Mouse (Mus musculus): Measurements from ENCODE around the gene Wwc1. TPM values are rescaled to one million over a fixed set of nuclear protein-coding genes. Genes with fewer than 3 reads are reported as not detected.

Wwc1 gene
- polyA plus RNA-seq, 1 experiment: 28.5 TPM

GRCm38 (mm10) chr11:35951727-35952065, 28.6 kb downstream of the Wwc1 start:
- Histone ChIP-seq H3K4me1 (ENCODE audit: control insufficient read depth, insufficient read depth, low read length) (0 out of 2 replicates have a peak, but pooled peaks cover 5% of the 10 kb centered on the region), H3K27me3 (ENCODE audit: control insufficient read depth, insufficient read depth, low read length) (no peaks in the 10 kb centered on the region), H3K4me3 (replicated peaks; ENCODE audit: insufficient read depth, low read depth, low read length) (no peak overlapping the region), H3K27ac (ENCODE audit: insufficient read depth, low read length) (no peak overlapping the region)
- WGBS: 78% methylated on average over 4 of the region's 4 CpGs
- TF ChIP-seq POLR2A (IDR thresholded peaks at IDR 0.05; ENCODE audit: borderline replicate concordance, insufficient read depth, low read length) (no peak), CTCF (IDR thresholded peaks at IDR 0.05; ENCODE audit: borderline replicate concordance, insufficient read depth, low read depth, low read length) (no peak)
- DNase-seq: no peak

GRCm38 (mm10) chr11:35951058-35951726, 29.1 kb downstream of the Wwc1 start:
- 84% methylated on average over 15 of the region's 15 CpGs for WGBS
- no peak overlapping the region for H3K4me3 ChIP-seq (replicated peaks; ENCODE audit: insufficient read depth, low read depth, low read length)
- TF ChIP-seq CTCF (IDR thresholded peaks at IDR 0.05; ENCODE audit: borderline replicate concordance, insufficient read depth, low read depth, low read length) (no peak), POLR2A (IDR thresholded peaks at IDR 0.05; ENCODE audit: borderline replicate concordance, insufficient read depth, low read length) (no peak)

DNA sequence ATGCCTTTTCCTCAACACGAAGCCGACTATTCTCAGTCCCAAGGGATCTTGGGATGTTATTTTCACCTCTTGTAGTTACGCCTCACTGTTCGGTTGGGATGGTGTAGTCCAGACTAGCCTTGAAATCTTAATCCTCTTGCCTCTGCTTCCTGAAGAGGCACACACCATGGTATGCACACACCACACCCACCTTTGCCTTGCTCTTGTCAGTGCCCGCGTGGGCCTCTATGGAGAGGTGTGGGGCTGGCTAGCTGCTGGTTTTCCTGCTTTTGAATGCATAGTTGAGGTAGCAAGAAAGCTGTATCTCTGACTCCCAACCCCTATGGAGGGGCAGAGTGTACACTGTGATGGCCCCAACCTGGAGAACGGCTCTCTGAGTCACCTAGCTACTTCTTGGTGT, 29.9 kb downstream of the Wwc1 start:
- DNase-seq: no peak
- 84% methylated on average over 7 of the region's 7 CpGs for WGBS
- no peak for TF ChIP-seq POLR2A (IDR thresholded peaks at IDR 0.05; ENCODE audit: borderline replicate concordance, insufficient read depth, low read length)
- Histone ChIP-seq H3K4me3 (replicated peaks; ENCODE audit: insufficient read depth, low read depth, low read length) (no peak overlapping the region), H3K27ac (ENCODE audit: insufficient read depth, low read length) (no peak overlapping the region), H3K4me1 (ENCODE audit: control insufficient read depth, insufficient read depth, low read length) (0 out of 2 replicates have a peak, but pooled peaks cover 5% of the 10 kb centered on the region), H3K27me3 (ENCODE audit: control insufficient read depth, insufficient read depth, low read length) (no peaks in the 10 kb centered on the region)

More at GRCm38 (mm10) chr11:35951058-35951726, 29.1 kb downstream of the Wwc1 start:
- Histone ChIP-seq H3K27ac (ENCODE audit: insufficient read depth, low read length) (no peak overlapping the region), H3K4me1 (ENCODE audit: control insufficient read depth, insufficient read depth, low read length) (0 out of 2 replicates have a peak, but pooled peaks cover 5% of the 10 kb centered on the region), H3K27me3 (ENCODE audit: control insufficient read depth, insufficient read depth, low read length) (no peaks in the 10 kb centered on the region)
- DNase-seq: no peak

- Histone ChIP-seq H3K27me3 (ENCODE audit: control insufficient read depth, insufficient read depth, low read length) (no peaks in the 10 kb centered on the region), H3K4me3 (replicated peaks; ENCODE audit: insufficient read depth, low read depth, low read length) (no peak overlapping the region), H3K4me1 (ENCODE audit: control insufficient read depth, insufficient read depth, low read length) (0 out of 2 replicates have a peak, but pooled peaks cover 5% of the 10 kb centered on the region), H3K27ac (ENCODE audit: insufficient read depth, low read length) (no peak overlapping the region)
- no peak for TF ChIP-seq CTCF (IDR thresholded peaks at IDR 0.05; ENCODE audit: borderline replicate concordance, insufficient read depth, low read depth, low read length)
- no peak for TF ChIP-seq POLR2A (IDR thresholded peaks at IDR 0.05; ENCODE audit: borderline replicate concordance, insufficient read depth, low read length)
- 74% methylated on average over 3 of the region's 3 CpGs for WGBS
- no peak for DNase-seq
These were observed 30.3 kb downstream of the Wwc1 start for GRCm38 (mm10) chr11:35950011-35950410.

DNA sequence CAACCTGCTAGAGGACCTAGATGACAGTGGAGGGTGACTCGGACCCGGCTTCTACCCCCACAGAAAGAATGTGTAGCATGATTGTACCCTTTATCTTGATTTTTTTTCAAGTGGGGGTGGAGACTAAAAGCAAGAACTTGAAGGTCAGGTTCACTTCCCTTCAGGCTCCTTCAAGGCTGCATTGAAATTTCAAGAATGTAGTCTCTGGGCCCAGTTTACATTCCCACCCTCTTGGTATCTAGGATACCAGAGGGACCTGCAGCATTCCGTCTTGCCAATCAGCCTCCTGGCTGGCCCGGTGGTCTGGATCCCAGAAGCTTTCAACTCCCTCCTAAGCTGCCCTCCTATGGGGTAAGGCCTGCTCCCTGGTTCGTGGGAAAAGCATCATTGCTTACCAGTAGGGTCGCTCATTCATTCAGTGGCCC, 31.9 kb downstream of the Wwc1 start:
- Histone ChIP-seq H3K27me3 (ENCODE audit: control insufficient read depth, insufficient read depth, low read length) (no peaks in the 10 kb centered on the region), H3K4me1 (ENCODE audit: control insufficient read depth, insufficient read depth, low read length) (0 out of 2 replicates have a peak, but pooled peaks cover 5% of the 10 kb centered on the region), H3K27ac (ENCODE audit: insufficient read depth, low read length) (no peak overlapping the region), H3K4me3 (replicated peaks; ENCODE audit: insufficient read depth, low read depth, low read length) (no peak overlapping the region)
- no peak for TF ChIP-seq CTCF (IDR thresholded peaks at IDR 0.05; ENCODE audit: borderline replicate concordance, insufficient read depth, low read depth, low read length)
- TF ChIP-seq POLR2A (IDR thresholded peaks at IDR 0.05; ENCODE audit: borderline replicate concordance, insufficient read depth, low read length): no peak
- DNase-seq: no peak
- WGBS: 48% methylated on average over 6 of the region's 6 CpGs

GRCm38 (mm10) chr11:35947944-35948343, 32.4 kb downstream of the Wwc1 start:
- 0 out of 2 replicates have a peak, but pooled peaks cover 4% of the 10 kb centered on the region for H3K4me1 ChIP-seq (ENCODE audit: control insufficient read depth, insufficient read depth, low read length)
- no peak overlapping the region for H3K27ac ChIP-seq (ENCODE audit: insufficient read depth, low read length)
- no peak overlapping the region for H3K4me3 ChIP-seq (replicated peaks; ENCODE audit: insufficient read depth, low read depth, low read length)
- WGBS: 80% methylated on average over 9 of the region's 9 CpGs
- no peak for DNase-seq
- H3K27me3 ChIP-seq (ENCODE audit: control insufficient read depth, insufficient read depth, low read length): no peaks in the 10 kb centered on the region
- TF ChIP-seq CTCF (IDR thresholded peaks at IDR 0.05; ENCODE audit: borderline replicate concordance, insufficient read depth, low read depth, low read length) (no peak), POLR2A (IDR thresholded peaks at IDR 0.05; ENCODE audit: borderline replicate concordance, insufficient read depth, low read length) (no peak)

- DNase-seq: no peak
- Histone ChIP-seq H3K4me1 (ENCODE audit: control insufficient read depth, insufficient read depth, low read length) (no peaks in the 10 kb centered on the region), H3K4me3 (replicated peaks; ENCODE audit: insufficient read depth, low read depth, low read length) (no peak overlapping the region), H3K27ac (ENCODE audit: insufficient read depth, low read length) (no peak overlapping the region), H3K27me3 (ENCODE audit: control insufficient read depth, insufficient read depth, low read length) (no peaks in the 10 kb centered on the region)
- 77% methylated on average over 6 of the region's 6 CpGs for WGBS
- no peak for TF ChIP-seq POLR2A (IDR thresholded peaks at IDR 0.05; ENCODE audit: borderline replicate concordance, insufficient read depth, low read length)
- TF ChIP-seq CTCF (IDR thresholded peaks at IDR 0.05; ENCODE audit: borderline replicate concordance, insufficient read depth, low read depth, low read length): no peak
These were observed 35.1 kb downstream of the Wwc1 start for GRCm38 (mm10) chr11:35945187-35945586.

- H3K4me1 ChIP-seq (ENCODE audit: control insufficient read depth, insufficient read depth, low read length): no peaks in the 10 kb centered on the region
- no peak for TF ChIP-seq POLR2A (IDR thresholded peaks at IDR 0.05; ENCODE audit: borderline replicate concordance, insufficient read depth, low read length)
- TF ChIP-seq CTCF (IDR thresholded peaks at IDR 0.05; ENCODE audit: borderline replicate concordance, insufficient read depth, low read depth, low read length): no peak
- no peak overlapping the region for H3K4me3 ChIP-seq (replicated peaks; ENCODE audit: insufficient read depth, low read depth, low read length)
- H3K27me3 ChIP-seq (ENCODE audit: control insufficient read depth, insufficient read depth, low read length): no peaks in the 10 kb centered on the region
- no peak for DNase-seq
- H3K27ac ChIP-seq (ENCODE audit: insufficient read depth, low read length): no peak overlapping the region
- WGBS: 76% methylated on average over 3 of the region's 3 CpGs
These were observed 38.7 kb downstream of the Wwc1 start for GRCm38 (mm10) chr11:35941641-35942040.

Data from cerebellum, adult 2 months (tissue).